Mouse (Mus musculus) kidney, postnatal 36 days (tissue): ENCODE measurements around the gene Hoxd9.

ENCODE experiments used
- DNase-seq, 2 experiments: peaks; one replicate each; pipeline ENCODE4 v3.0.0; 2021 to 2022; ENCODE audit warnings: mixed read lengths in 2 of 2

The Hoxd9 gene

GRCm38 (mm10) chr2:74697567-74698121, at the start of gene Hoxd9:
Hoxd9 (plus strand) TSS chr2:74697727.
- peak; percentile 85 to 87 for DNase-seq

- DNase-seq, result no peak
Observed at GRCm38 (mm10) chr2:74652996-74653340, 44.6 kb upstream of the Hoxd9 start.

DNA sequence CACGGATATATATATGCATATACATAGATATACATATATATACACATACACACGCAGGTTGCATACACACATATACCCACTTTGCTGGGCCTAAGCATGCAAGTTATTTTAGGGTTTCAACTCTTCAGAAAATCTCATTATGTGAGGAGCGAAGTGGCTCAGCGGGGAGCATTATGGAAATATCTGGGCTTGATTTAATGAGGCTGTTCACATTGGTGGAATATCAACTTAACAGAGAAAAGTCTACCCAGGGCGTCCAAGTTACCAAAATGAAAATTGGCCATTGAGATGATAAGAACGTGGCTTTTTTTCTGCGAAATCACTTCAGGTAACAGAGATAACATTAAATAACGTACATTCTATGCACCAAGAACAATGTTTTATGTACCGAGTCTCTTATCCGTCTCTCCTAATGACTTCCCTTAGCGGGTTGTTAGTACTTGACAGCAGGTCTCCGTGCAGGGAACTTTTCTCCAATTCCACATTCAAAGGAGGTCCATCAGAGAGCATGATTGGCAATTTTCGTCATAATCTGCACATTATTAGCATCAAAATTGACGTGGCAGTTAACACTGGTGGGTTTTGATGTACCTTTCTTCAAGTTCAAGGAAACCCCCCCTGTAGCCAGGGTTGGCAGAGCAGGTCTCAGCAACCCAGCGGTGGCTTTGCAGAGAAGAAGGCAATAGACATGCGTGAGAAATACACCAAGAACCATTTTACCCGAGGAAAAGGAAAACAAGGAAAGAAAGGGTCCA, 43.6 kb upstream of the Hoxd9 start:
- DNase-seq, result no peak

GRCm38 (mm10) chr2:74654743-74655419, 42.6 kb upstream of the Hoxd9 start:
- DNase-seq, result no peak

DNA sequence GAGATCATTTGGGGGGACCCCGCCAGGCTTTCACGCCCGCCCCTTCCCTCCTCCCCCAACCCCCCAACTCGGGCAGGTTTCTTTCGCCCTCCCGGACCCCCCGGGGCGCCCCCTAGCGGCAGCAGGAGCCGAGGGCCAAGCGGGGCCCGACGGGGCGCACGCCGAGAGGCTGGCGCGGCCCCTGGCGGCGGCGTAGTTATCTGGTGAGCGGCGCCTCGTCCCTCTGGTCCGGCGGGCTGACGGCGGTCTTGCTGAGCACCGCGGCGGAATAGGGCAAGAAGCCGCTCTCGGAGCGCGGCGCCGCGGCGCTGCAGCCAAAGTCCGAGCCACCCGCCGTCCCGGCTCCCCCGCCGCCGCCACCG, 42.1 kb upstream of the Hoxd9 start:
- DNase-seq, result peak in 1 of 2 experiments; percentile 77

GRCm38 (mm10) chr2:74655821-74656631, 41.5 kb upstream of the Hoxd9 start:
- no peak for DNase-seq

GRCm38 (mm10) chr2:74656632-74657021, 40.9 kb upstream of the Hoxd9 start:
- DNase-seq, result no peak

GRCm38 (mm10) chr2:74657251-74658023, 40.1 kb upstream of the Hoxd9 start:
- DNase-seq, result no peak

GRCm38 (mm10) chr2:74658024-74658666, 39.4 kb upstream of the Hoxd9 start:
- no peak for DNase-seq

- DNase-seq, result no peak
Observed at GRCm38 (mm10) chr2:74658667-74659371, 38.7 kb upstream of the Hoxd9 start.

DNA sequence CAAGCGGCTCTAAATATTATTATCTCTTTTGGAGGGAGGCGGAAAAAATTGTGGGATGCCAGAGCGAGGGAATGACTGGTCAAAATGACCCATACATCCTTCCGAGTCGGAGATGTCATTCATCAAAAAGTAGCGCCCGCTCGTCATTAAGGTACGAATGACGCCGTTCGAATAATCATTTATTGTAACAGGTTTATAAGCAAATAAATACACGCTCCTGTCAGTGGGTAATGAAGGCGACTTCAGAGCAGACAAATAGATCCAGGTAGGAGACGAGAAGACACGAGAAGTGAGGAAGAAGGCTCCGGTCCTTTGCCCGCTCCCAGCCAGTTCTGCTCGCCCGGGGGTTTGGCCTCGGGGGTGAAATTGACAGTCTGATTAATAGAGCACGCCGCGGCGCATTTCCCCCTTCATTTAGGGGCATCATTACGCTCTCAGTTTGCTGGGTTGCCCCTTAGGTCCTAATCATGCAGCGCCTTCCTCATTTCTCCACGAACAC, 38.0 kb upstream of the Hoxd9 start, which contains the start of gene Evx2:
TSS of gene Evx2 (minus strand) at position 51 of the 499 bp plus-strand sequence.
- no peak for DNase-seq

DNA sequence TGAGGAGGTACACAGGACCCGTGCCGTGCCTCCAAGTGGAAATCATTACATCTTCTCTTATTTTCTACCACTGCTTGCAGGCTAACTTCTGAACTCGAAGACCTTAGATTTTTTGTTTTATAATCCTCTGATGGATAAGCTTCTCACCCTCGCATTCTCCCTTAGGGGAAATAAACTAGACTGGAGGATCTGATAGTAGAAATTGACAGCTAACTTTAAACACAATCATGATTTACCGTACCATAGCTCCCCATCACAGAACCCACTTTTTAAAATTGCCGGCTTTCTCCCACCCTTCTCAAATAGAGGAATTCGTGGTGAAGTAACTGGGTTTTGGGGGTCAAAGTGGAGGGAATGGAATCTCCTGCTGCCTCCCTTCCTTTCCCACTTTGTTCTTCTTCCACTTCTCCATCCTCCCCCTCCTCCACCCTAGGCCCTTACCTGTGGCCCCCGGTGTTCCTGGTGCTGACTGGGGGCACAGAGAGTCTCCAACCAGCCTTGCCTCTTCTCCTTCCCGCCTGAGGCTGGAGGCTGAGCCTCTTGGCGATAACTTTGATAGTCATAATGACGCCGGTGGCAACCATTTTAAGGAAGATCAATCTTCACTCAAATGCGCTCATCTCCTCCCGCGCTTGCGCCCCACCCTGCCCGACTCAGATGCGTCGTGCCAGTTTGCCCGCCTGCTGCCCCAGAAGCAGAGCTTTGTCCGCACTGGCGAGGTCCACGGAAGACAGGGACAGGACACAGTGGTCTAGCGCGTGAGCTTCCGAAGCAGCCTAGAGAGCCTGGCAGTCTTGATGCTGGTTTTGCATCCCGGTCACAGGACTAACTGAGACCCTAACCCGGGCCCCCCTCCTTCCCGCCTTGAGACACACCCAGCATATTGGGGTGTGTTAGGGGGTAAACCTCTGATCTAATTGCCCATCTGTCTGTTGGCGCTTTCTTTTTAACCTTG, 36.8 kb upstream of the Hoxd9 start:
- no peak for DNase-seq

GRCm38 (mm10) chr2:74661685-74662084, 35.8 kb upstream of the Hoxd9 start:
- peak in 1 of 2 experiments; percentile 62 for DNase-seq

DNA sequence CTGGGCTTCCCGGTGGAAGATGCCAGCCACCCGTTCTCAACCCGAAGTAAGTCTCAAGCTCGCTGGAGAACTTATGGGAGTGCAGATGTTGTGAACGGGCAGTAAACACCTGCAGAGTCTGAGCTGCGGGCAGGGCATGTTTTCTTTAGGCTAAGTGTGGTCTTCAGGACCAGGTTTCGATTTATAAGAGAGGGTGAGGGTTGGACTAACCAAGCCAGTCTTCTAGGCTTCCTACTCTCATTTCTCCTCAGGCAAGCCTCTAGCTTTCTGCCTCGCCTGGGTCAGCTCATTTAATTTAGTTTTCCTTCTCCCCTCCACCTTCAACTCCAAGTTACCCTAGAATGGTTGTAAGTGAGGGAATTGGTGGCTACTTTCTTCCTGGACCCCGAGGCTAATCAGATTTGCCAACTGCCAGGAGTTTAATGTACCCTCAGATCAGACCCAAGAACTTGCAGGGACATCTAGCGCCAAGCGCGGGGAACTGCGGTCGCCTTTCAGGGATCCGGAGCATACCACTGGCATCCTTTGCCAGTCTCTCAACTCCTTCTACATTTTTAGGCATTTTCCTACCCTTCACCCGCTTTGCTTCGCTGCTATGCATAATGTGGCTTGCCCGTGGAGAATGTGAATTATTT, 34.1 kb upstream of the Hoxd9 start:
- peak; percentile 61 to 83 for DNase-seq

- no peak for DNase-seq
Observed at GRCm38 (mm10) chr2:74666411-74666810, 31.1 kb upstream of the Hoxd9 start.

DNA sequence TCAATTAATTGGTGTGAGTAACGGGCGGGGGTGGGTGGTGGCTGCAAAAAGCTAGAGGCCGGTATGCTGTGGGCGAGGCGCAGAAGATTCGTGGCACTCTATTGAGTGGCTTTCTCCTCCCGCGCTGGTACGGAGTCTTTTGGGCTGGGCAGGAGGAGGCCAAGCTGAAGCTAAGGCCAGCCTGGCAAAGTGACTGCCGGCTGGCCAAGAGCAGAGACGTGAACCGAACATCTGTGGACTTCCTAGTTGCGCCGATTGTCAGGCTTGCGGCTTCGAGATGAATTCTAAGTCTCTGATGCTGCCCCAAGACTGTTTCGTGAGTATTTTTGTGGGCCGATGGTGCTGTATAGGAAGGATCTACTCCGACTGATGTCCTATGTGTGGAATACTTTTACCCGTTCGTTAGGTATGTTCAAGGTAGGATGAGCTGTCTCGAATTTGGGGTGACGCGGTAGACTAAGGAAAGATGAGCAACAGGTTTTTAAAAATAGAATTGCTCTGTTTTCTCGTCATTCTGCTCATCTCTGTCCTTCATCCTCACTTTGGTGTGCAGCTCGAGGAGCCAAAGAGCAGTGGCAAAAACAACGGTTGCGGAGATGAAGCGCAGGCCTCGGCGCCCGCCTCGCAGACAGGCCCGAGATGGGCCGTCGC, 30.2 kb upstream of the Hoxd9 start:
- no peak for DNase-seq

DNA sequence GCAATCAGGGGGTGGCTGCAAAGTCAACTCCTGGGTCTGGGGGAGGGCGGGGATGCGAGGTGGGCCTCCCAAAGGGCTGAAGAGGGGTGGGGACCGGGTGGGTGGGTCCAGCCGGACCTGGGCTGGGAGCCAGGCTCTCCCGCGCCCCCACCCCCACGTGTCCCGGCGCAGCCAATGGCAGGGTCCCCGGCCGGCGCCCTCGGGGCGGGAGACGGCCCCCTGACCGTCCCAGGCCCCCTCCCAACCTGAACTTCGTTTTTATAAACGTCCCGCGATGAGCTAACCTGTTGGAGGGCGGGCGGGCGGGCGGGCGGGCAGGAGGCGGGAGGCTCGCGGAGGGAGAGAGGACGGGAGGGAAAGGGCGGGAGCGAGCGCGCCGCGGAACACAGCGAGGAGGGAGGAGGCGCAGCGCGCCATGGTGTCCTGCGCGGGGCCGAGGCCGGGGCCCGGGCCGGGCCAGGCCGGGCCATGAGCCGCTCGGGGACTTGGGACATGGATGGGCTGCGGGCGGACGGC, 29.6 kb upstream of the Hoxd9 start, which contains the start of gene Hoxd13:
TSS of gene Hoxd13 (plus strand) at position 469 of the 516 bp plus-strand sequence.
- no peak for DNase-seq
